Mouse (Mus musculus) midbrain, embryonic 15.5 days (tissue): ENCODE results near the gene 4921539E11Rik. TPM values are rescaled to one million over a fixed set of nuclear protein-coding genes. Genes with fewer than 3 reads are reported as not detected.
A peak's percentile ranks its signal among the peaks of the same experiment; 100 is the strongest.

Experiments used
- ATAC-seq: fragments of 200-750 bp; cut with Nextera tagmentation; replicated peaks from 2 replicates; pipeline ENCODE4 v1.8.0; 2017; ENCODE audit warnings: moderate TSS enrichment
- H3K27ac ChIP-seq: fragments of 300-500 bp; sonication (generic); 2 replicates; pipeline ENCODE4 v1.5.1; 2015; ENCODE audit warnings: mild to moderate bottlenecking, inconsistent platforms
- H3K27me3 ChIP-seq: fragments of 300-500 bp; sonication (generic); replicated peaks from 2 replicates; pipeline ENCODE4 v1.6.1; 2015; ENCODE audit warnings: inconsistent platforms
- H3K36me3 ChIP-seq: fragments of 300-500 bp; sonication (generic); replicated peaks from 2 replicates; pipeline ENCODE4 v1.6.1; 2015; ENCODE audit warnings: inconsistent platforms
- H3K4me1 ChIP-seq: fragments of 300-500 bp; sonication (generic); 2 replicates; pipeline ENCODE4 v1.6.1; 2015; ENCODE audit warnings: inconsistent platforms
- H3K4me2 ChIP-seq: fragments of 300-500 bp; sonication (generic); 2 replicates; pipeline ENCODE4 v1.6.1; 2015; ENCODE audit warnings: inconsistent platforms, mild to moderate bottlenecking, moderate library complexity
- H3K4me3 ChIP-seq: fragments of 300-500 bp; sonication (generic); 2 replicates; pipeline ENCODE4 v1.5.1; 2015; ENCODE audit warnings: mild to moderate bottlenecking, inconsistent platforms
- H3K9ac ChIP-seq: fragments of 300-500 bp; sonication (generic); 2 replicates; pipeline ENCODE4 v1.6.1; 2015; ENCODE audit warnings: mild to moderate bottlenecking, inconsistent platforms
- H3K9me3 ChIP-seq: fragments of 300-500 bp; sonication (generic); 2 replicates; pipeline ENCODE4 v1.6.1; 2016; ENCODE audit warnings: inconsistent platforms
- WGBS: fragments of 180-500 bp; shearing (Covaris S2); methylation state at CpG from one replicate; pipeline ENCODE4 v1.1.7; 2015; ENCODE audit warnings: mixed read lengths; 5-methylcytosine and 5-hydroxymethylcytosine counted together
- polyA plus RNA-seq: library from polyadenylated mRNA; unstranded; fragments of >200 nt; fragmentation: Nextera tagmentation; extraction: Ambion mirVana; gene quantifications from 2 replicates; pipeline ENCODE4 v1.2.1, GENCODE M21; 2015

Gene 4921539E11Rik
- polyA plus RNA-seq, 1 experiment from 2014 or later, result not detected

- Histone ChIP-seq H3K36me3 (no peaks in the 10 kb centered on the region), H3K27ac (no peak overlapping the region), H3K27me3 (no peaks in the 10 kb centered on the region), H3K9ac (no peak overlapping the region), H3K4me1 (peaks cover 10% of the 10 kb centered on the region), H3K4me2 (no peak overlapping the region), H3K4me3 (no peak overlapping the region), H3K9me3 (no peaks in the 10 kb centered on the region)
- no peak for ATAC-seq
- WGBS, result 56% methylated on average over 5 of the region's 5 CpGs
These were observed 71.7 kb downstream of the 4921539E11Rik start for GRCm38 (mm10) chr4:103219011-103219410.

- Histone ChIP-seq H3K9me3 (no peaks in the 10 kb centered on the region), H3K27ac (no peak overlapping the region), H3K4me2 (no peak overlapping the region), H3K27me3 (no peaks in the 10 kb centered on the region), H3K36me3 (no peaks in the 10 kb centered on the region), H3K9ac (no peak overlapping the region), H3K4me3 (no peak overlapping the region), H3K4me1 (peaks cover 20% of the 10 kb centered on the region)
- WGBS, result 85% methylated on average over 6 of the region's 6 CpGs
- no peak for ATAC-seq
These were observed 74.6 kb downstream of the 4921539E11Rik start for GRCm38 (mm10) chr4:103216046-103216445.

GRCm38 (mm10) chr4:103214925-103215820 lies 75.5 kb downstream of the 4921539E11Rik start, which contains the start of gene Slc35d1:
Gene Slc35d1 (minus strand): TSS chr4:103215164.
- Histone ChIP-seq H3K36me3 (no peaks in the 10 kb centered on the region), H3K9ac (peak within 1 kb of the TSS; percentile 92), H3K27me3 (no peaks in the 10 kb centered on the region), H3K9me3 (no peaks in the 10 kb centered on the region), H3K4me1 (peaks cover 20% of the 10 kb centered on the region), H3K4me2 (peak within 1 kb of the TSS; percentile 84), H3K4me3 (peak within 1 kb of the TSS; percentile 92), H3K27ac (peak within 1 kb of the TSS; percentile 98)
- 2% methylated on average over 64 of the region's 70 CpGs for WGBS
- peak; percentile 96 for ATAC-seq

- no peaks in the 10 kb centered on the region for H3K36me3 ChIP-seq
- WGBS, result under 1% methylated on average over 48 of the region's 48 CpGs
These were observed 76.2 kb downstream of the 4921539E11Rik start for GRCm38 (mm10) chr4:103214498-103214924.

GRCm38 (mm10) chr4:103213859-103214497 lies 76.7 kb downstream of the 4921539E11Rik start:
- H3K4me2 ChIP-seq, result peak overlapping the region; percentile 84
- peak overlapping the region; percentile 92 for H3K9ac ChIP-seq
- no peaks in the 10 kb centered on the region for H3K27me3 ChIP-seq
- H3K27ac ChIP-seq, result peak overlapping the region; percentile 98
- no peaks in the 10 kb centered on the region for H3K9me3 ChIP-seq
- peak overlapping the region; percentile 92 for H3K4me3 ChIP-seq
- ATAC-seq, result no peak
- no peaks in the 10 kb centered on the region for H3K36me3 ChIP-seq
- WGBS, result 3% methylated on average over 30 of the region's 30 CpGs
- H3K4me1 ChIP-seq, result peaks cover 20% of the 10 kb centered on the region

More at GRCm38 (mm10) chr4:103214498-103214924, 76.2 kb downstream of the 4921539E11Rik start:
- Histone ChIP-seq H3K9me3 (no peaks in the 10 kb centered on the region), H3K4me2 (peak overlapping the region; percentile 84), H3K4me3 (peak overlapping the region; percentile 92), H3K4me1 (peaks cover 20% of the 10 kb centered on the region), H3K27ac (peak overlapping the region; percentile 98), H3K9ac (peak overlapping the region; percentile 92), H3K27me3 (no peaks in the 10 kb centered on the region)
- peak; percentile 89 for ATAC-seq

- H3K4me3 ChIP-seq, result no peak overlapping the region
- no peak for ATAC-seq
- WGBS, result 98% methylated on average over 1 of the region's 1 CpGs
These were observed 82.1 kb downstream of the 4921539E11Rik start for GRCm38 (mm10) chr4:103208553-103208952.

GRCm38 (mm10) chr4:103203646-103204045 lies 87.0 kb downstream of the 4921539E11Rik start:
- no peak for ATAC-seq
- H3K4me2 ChIP-seq, result no peak overlapping the region
- H3K9ac ChIP-seq, result no peak overlapping the region
- no peak overlapping the region for H3K27ac ChIP-seq
- no peaks in the 10 kb centered on the region for H3K9me3 ChIP-seq
- no peaks in the 10 kb centered on the region for H3K4me1 ChIP-seq
- H3K4me3 ChIP-seq, result no peak overlapping the region
- H3K27me3 ChIP-seq, result no peaks in the 10 kb centered on the region
- H3K36me3 ChIP-seq, result peaks cover 25% of the 10 kb centered on the region
- 75% methylated on average over 2 of the region's 2 CpGs for WGBS

More at GRCm38 (mm10) chr4:103208553-103208952, 82.1 kb downstream of the 4921539E11Rik start:
- H3K36me3 ChIP-seq, result peaks cover 11% of the 10 kb centered on the region; the same call in 1 of the 2 replicates
- H3K27me3 ChIP-seq, result no peaks in the 10 kb centered on the region
- H3K4me1 ChIP-seq, result peaks cover 6% of the 10 kb centered on the region
- no peak overlapping the region for H3K9ac ChIP-seq
- H3K4me2 ChIP-seq, result no peak overlapping the region
- H3K27ac ChIP-seq, result no peak overlapping the region
- no peaks in the 10 kb centered on the region for H3K9me3 ChIP-seq

GRCm38 (mm10) chr4:103200046-103200445 lies 90.6 kb downstream of the 4921539E11Rik start:
- WGBS, result 96% methylated on average over 1 of the region's 1 CpGs
- Histone ChIP-seq H3K4me3 (no peak overlapping the region), H3K9ac (no peak overlapping the region), H3K9me3 (no peaks in the 10 kb centered on the region), H3K4me1 (no peaks in the 10 kb centered on the region), H3K36me3 (peaks cover 14% of the 10 kb centered on the region), H3K27ac (no peak overlapping the region), H3K4me2 (no peak overlapping the region), H3K27me3 (no peaks in the 10 kb centered on the region)
- no peak for ATAC-seq

- Histone ChIP-seq H3K4me1 (no peaks in the 10 kb centered on the region), H3K4me2 (no peak overlapping the region), H3K27me3 (no peaks in the 10 kb centered on the region), H3K9ac (no peak overlapping the region), H3K4me3 (no peak overlapping the region), H3K9me3 (no peaks in the 10 kb centered on the region), H3K36me3 (peaks cover 14% of the 10 kb centered on the region), H3K27ac (no peak overlapping the region)
- no peak for ATAC-seq
- 44% methylated on average over 4 of the region's 4 CpGs for WGBS
These were observed 91.6 kb downstream of the 4921539E11Rik start for GRCm38 (mm10) chr4:103199086-103199485.

GRCm38 (mm10) chr4:103197401-103197800 lies 93.3 kb downstream of the 4921539E11Rik start:
- H3K4me2 ChIP-seq, result no peak overlapping the region
- no peaks in the 10 kb centered on the region for H3K27me3 ChIP-seq
- no peaks in the 10 kb centered on the region for H3K9me3 ChIP-seq
- WGBS, result 89% methylated on average over 8 of the region's 8 CpGs
- no peak overlapping the region for H3K27ac ChIP-seq
- H3K4me1 ChIP-seq, result no peaks in the 10 kb centered on the region
- no peak overlapping the region for H3K9ac ChIP-seq
- no peak for ATAC-seq
- no peak overlapping the region for H3K4me3 ChIP-seq
- H3K36me3 ChIP-seq, result peaks cover 14% of the 10 kb centered on the region

- no peaks in the 10 kb centered on the region for H3K27me3 ChIP-seq
- no peak overlapping the region for H3K27ac ChIP-seq
- 86% methylated on average over 2 of the region's 2 CpGs for WGBS
- no peak overlapping the region for H3K4me2 ChIP-seq
- H3K36me3 ChIP-seq, result peaks cover 12% of the 10 kb centered on the region; the same call in 1 of the 2 replicates
- no peak for ATAC-seq
- H3K9me3 ChIP-seq, result no peaks in the 10 kb centered on the region
- no peak overlapping the region for H3K4me3 ChIP-seq
- no peak overlapping the region for H3K9ac ChIP-seq
- no peaks in the 10 kb centered on the region for H3K4me1 ChIP-seq
These were observed 98.2 kb downstream of the 4921539E11Rik start for GRCm38 (mm10) chr4:103192421-103192820.
